Comparison of ENCODE assay signal across 15 mouse cellular contexts in genomic region chr12:35232322-35232673, GRCm38 (mm10).
DNase-seq lines count a peak whose midpoint lies in the region; ATAC-seq and TF ChIP-seq lines count a peak whose summit lies in the region.
"Had no signal": no experiment of that assay in that cellular context is flagged by ENCODE, and none has a peak within 500 bp of the region (broad histone marks: within the 10 kb centered on the region; RNA-seq: fewer than 3 reads in every experiment).

No protein-coding gene starts in this region.

- WGBS in forebrain, embryonic 12.5 days = 44% methylated on average over 2 of the region's 2 CpGs
- WGBS in hindbrain, postnatal 0 days = 35% methylated on average over 2 of the region's 2 CpGs

- no peak overlapping the region for H3K27ac ChIP-seq in forebrain, embryonic 12.5 days
- no peak overlapping the region for H3K27ac ChIP-seq in hindbrain, postnatal 0 days
- H3K27ac ChIP-seq: heart, embryonic 15.5 days; kidney, embryonic 15.5 days; left cerebral cortex, adult 2 months; limb, embryonic 13.5 days had no signal

- peak; percentile 66; the same call in 1 of the 2 replicates for ATAC-seq in forebrain, embryonic 12.5 days (ENCODE audit: low FRiP score)
- ATAC-seq in hindbrain, postnatal 0 days = no peak

- no peak overlapping the region for H3K4me3 ChIP-seq in forebrain, embryonic 12.5 days (replicated peaks)
- H3K4me3 ChIP-seq in hindbrain, postnatal 0 days (ENCODE audit: low read length) = no peak overlapping the region
- H3K4me3 ChIP-seq: heart, embryonic 15.5 days; kidney, embryonic 15.5 days; left cerebral cortex, adult 2 months; limb, embryonic 13.5 days had no signal

- no peaks in the 10 kb centered on the region for H3K4me1 ChIP-seq in forebrain, embryonic 12.5 days
- no peaks in the 10 kb centered on the region for H3K4me1 ChIP-seq in hindbrain, postnatal 0 days (ENCODE audit: insufficient read depth, low read length)
- H3K4me1 ChIP-seq: heart, embryonic 15.5 days; kidney, embryonic 15.5 days had no signal

- H3K27me3 ChIP-seq in forebrain, embryonic 12.5 days = no peaks in the 10 kb centered on the region
- H3K27me3 ChIP-seq in hindbrain, postnatal 0 days (ENCODE audit: insufficient read depth, low read length) = no peaks in the 10 kb centered on the region
- H3K27me3 ChIP-seq: heart, embryonic 15.5 days; kidney, embryonic 15.5 days; limb, embryonic 13.5 days had no signal

- intact Hi-C loops in left cerebral cortex, postnatal 4 days (cut with DNase I) = no loop called here
- intact Hi-C loops in heart, postnatal 14 days (cut with DNase I) = no loop called here

- TF ChIP-seq CTCF in hindbrain, postnatal 0 days (IDR thresholded peaks at IDR 0.05; ENCODE audit: low read depth) = no peak

- DNase-seq in left cerebral cortex, postnatal 4 days = peak; percentile 25
- DNase-seq in left cerebral cortex, adult 8-10 months (ENCODE audit: low spot score in 2 of 2) = no peak
- DNase-seq in brain, adult 2 months (ENCODE audit: low read depth, low spot score) = peak; percentile 35
- DNase-seq in hindbrain, postnatal 0 days (ENCODE audit: low spot score) = peak; percentile 69
- no peak for DNase-seq in lung, postnatal 14 days
- no peak for DNase-seq in heart, postnatal 14 days
- DNase-seq: adrenal gland, adult 8-10 months; heart, adult 11 months; lung, postnatal 4 days had no signal

- H3K9me3 ChIP-seq in forebrain, embryonic 12.5 days = no peaks in the 10 kb centered on the region
- no peaks in the 10 kb centered on the region for H3K9me3 ChIP-seq in hindbrain, postnatal 0 days (ENCODE audit: low read length)
- H3K9me3 ChIP-seq: G1E; heart, embryonic 15.5 days; kidney, embryonic 15.5 days; limb, embryonic 13.5 days had no signal

- H3K9ac ChIP-seq in forebrain, embryonic 12.5 days = no peak overlapping the region
- H3K9ac ChIP-seq in hindbrain, postnatal 0 days (replicated peaks; ENCODE audit: low read length) = no peak overlapping the region
- H3K9ac ChIP-seq: heart, embryonic 15.5 days; kidney, embryonic 15.5 days; limb, embryonic 13.5 days had no signal

- no peaks in the 10 kb centered on the region for H3K36me3 ChIP-seq in forebrain, embryonic 12.5 days (replicated peaks)
- H3K36me3 ChIP-seq in hindbrain, postnatal 0 days (ENCODE audit: insufficient read depth, low read length) = no peaks in the 10 kb centered on the region
- H3K36me3 ChIP-seq: G1E; heart, embryonic 15.5 days; kidney, embryonic 15.5 days; limb, embryonic 13.5 days had no signal

- no peak overlapping the region for H3K4me2 ChIP-seq in forebrain, embryonic 12.5 days
- H3K4me2 ChIP-seq in hindbrain, postnatal 0 days (ENCODE audit: low read depth, low read length) = no peak overlapping the region
- H3K4me2 ChIP-seq: heart, embryonic 15.5 days; kidney, embryonic 15.5 days; limb, embryonic 13.5 days had no signal

Comparison
In these comparisons a context has a peak if more than half of its experiments do, and no peak if none do; other contexts are left out.
1. DNase-seq: peak in left cerebral cortex, postnatal 4 days (single experiment), brain, adult 2 months (single experiment) and hindbrain, postnatal 0 days (single experiment); none in left cerebral cortex, adult 8-10 months (0 of 2), lung, postnatal 14 days (single experiment) and heart, postnatal 14 days (0 of 2).